Mouse (Mus musculus): ENCODE measurements at regions not wholly inside any gene's neighbourhood (a gene's known extent, or its start where the extent isn't known, plus 50 kb on each side); places are given as distances from the start of the nearest gene placed in this dataset.
A peak's percentile ranks its signal among the peaks of the same experiment; 100 is the strongest.

GRCm38 (mm10) chr12:65944251-65944650 is 339.9 kb downstream of the Rpl10l start:
- no peak for DNase-seq (ENCODE audit: low read depth, low spot score)

DNA sequence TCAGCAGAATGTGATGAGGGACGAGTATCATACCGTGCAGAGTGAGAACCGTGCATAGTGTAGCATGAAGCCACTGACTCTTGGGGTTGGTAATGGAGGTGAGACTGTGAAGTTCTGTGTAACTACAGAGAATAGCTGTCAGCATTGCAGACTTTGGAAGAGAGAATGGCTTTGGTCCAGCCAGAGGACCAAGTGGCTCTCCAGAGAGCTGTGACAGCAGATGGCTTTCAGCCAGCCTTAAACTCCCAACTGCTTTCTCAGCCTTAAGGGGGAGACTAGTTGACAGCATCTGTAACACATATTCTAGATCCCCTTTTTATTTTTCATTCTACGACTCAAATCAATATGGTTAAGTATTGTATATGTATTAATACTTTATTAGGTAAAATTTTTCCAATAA is 342.0 kb downstream of the Rpl10l start:
- no peak for DNase-seq (ENCODE audit: low read depth, low spot score)

DNA sequence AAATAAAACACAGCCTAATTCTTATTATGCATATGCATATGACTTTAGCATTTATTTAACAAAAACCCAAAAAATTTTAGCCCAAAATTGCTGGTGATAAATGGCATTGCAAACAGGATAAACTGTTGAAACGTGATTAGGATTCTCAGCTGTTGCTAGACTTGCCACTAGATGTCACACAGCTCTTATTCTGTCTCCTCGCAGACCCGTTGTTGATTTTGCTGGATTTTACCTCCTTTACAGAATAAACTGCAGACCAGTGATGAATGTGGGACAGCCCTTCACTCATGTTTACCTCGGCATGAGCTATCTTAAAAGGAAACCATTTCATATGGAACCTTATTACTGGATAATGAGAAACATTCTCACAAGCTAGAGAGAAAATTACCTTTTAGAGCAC is 352.4 kb downstream of the Rpl10l start:
- DNase-seq (ENCODE audit: low read depth, low spot score) = peak; percentile 43

GRCm38 (mm10) chr12:65929718-65930377 is 354.4 kb downstream of the Rpl10l start:
- DNase-seq (ENCODE audit: low read depth, low spot score) = no peak
